Mouse (Mus musculus): ENCODE measurements around the gene Raver1.
A peak's percentile ranks its signal among the peaks of the same experiment; 100 is the strongest.
"Not testable (repeated sequence)": the region's sequence is repeated elsewhere in the genome, so short reads cannot be mapped to it uniquely, and the experiment has no call there.

Raver1 gene

DNA sequence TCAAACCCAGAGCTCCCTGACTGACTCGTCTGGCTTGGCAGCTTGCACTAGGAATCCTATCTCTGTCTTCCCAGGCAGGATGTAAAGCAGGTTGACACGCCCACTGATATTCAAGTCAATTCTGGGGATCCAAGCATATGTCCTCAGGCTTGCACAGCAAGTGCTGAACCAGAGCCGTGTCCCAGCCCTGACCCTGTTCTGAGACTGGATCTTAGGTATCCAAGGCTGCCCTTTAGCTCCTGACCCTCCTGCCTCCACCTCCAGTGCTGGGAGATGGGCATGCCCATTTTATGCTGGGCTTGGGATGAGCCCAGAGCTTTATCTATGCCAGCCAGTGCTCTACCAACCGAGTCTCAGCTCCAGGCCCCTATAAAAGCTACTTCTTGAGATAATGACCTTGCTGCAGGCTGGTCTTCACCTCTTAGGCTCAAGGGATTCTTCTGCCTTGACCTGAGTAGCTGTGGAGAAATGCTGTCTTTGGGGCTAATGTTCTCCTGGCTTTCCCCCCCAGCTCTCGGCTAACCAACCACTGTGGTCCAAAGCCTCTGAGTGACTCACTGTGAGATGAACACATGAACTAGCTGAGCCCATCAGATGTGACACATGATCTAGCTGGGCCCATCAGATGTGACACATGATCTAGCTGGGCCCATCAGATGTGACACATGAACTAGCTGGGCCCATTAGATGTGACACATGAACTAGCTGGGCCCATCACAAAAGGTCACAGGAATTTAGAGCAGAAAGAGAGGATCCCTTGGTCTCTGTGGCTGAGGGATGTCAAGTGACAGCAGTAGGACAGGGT, 14.2 kb upstream of the Raver1 start:
- no peak for DNase-seq (ENCODE audit: low spot score)

DNA sequence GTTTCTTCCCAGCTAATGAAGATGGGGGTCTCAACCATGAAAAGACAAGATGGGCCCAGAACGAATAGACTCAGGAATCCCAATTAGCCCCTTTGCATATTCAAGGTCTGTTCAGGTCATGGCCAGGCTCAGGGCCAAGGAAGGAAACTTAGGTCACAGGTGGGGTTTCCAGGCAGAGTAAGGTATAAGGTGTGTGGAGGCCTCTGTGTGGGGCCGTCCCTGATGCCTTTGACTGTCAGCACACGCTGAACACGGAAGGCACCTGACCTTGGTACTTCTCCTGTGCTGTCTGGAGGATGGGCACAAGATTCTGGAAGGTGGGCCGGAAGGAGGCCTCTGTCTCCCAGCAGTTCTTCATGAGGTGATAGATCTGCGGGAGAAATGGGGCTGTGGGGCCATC, 13.0 kb upstream of the Raver1 start:
- no peak for DNase-seq (ENCODE audit: low spot score)

DNA sequence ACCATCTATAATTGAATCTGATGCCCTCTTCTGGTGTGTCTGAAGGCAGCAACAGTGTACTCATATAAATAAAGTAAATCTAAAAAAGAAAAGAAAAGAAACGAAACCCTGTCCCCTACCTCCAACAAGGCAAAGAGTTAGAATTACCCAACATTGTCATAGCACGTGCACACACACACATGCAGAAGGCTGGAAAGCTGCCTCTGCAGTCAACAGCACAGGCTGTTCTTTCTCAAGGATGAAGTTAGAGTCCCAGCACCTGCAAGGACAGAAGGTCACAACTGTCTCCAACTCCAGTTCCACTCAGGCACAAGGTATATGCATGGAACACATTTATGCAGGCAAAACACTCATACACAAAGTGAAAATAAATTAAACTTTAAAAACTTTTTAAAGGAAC, 10.3 kb upstream of the Raver1 start:
- no peak for DNase-seq (ENCODE audit: low spot score)

DNA sequence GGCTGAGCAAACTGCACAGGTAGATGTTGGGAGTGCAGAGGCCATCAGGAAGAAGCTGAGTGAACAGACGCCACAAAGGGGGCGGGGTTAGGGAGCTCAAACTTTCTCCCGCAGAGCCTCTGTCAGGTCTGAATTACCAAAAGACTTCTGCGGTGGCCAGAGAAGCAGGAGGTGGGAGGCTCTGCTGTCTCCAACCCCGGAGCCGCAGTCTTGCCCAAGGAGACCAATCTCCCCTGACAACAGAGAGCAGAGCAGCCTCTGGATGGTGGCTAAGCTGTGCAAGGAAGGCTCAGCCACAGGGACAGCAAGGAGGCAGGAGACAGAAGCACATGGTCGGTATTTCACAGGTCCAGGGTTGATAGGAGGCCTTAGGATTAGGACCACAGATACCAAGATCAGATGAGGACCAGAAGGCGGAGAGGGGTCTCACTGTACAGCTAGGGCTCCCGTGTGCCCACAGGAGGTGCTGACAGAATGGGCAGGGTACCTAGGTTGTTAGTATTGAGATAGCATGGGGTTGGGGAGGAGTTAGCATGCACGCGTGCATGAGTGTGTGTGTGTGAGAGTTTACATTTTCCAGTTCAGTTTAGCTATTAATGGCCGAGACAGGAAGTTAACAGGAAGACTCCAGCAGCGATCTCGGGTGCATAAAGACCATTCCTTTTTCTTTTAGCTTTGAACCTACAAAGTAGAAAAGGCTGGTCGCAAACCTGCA, 8.8 kb upstream of the Raver1 start:
- DNase-seq (ENCODE audit: low spot score): no peak

DNA sequence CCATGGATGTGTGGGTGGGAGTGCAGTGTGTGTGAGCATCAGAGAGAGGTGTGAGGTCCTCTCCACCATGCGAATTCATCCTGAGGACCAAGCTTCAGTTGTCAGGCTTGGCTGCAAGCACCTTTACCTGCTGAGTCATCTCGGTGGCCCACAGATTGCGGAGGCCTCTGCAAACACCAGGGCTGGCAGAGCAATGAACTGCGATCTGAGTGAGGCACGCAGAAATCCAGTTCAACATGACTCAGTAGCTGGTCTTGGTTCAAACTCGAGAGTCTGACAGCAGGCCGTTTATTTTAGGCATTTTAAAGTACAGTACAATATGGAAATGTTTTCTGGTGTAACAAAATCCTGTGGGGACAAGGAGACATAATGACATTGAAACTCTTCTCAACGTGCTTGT, 6.0 kb upstream of the Raver1 start:
- no peak for DNase-seq (ENCODE audit: low spot score)

DNA sequence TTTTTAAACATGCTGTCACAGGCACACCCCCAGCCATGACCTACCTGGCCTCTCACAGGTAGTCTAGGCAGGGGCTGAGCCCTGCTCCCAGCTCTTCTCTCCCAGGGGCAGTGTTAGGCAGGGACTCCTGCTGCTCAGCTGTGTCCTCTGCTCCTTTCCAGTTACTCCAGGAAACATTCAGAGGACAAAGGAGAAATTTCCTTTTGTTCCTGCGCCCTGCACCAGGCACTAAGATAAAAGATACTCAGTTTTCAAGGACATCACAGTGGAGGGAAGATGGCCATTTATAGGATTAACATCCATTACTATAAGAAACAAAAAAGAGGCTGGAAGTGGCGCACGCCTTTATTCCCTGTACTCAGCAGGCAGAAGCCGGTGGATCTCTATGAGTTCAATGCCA, 4.2 kb upstream of the Raver1 start:
- no peak for DNase-seq (ENCODE audit: low spot score)

DNA sequence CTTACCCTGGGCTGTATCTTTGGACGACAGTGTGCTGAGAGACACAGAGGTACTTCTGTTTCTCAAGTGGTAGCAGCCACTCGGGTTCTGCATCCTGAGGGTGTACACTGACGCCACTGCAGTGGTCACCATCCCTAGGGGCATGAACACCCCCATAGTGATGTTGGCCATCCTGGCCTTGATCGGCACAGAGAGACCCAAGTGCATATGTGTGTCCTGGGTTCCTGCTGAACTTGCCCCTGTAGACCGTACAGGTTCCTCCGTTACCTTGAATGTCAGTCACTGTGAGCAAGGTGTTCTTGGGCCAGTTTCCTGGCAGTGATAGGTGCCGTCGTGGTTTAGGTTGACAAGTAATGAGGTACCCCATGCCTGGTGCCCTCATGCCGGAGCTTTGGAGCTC, 1.6 kb upstream of the Raver1 start:
- DNase-seq (ENCODE audit: low spot score): no peak

DNA sequence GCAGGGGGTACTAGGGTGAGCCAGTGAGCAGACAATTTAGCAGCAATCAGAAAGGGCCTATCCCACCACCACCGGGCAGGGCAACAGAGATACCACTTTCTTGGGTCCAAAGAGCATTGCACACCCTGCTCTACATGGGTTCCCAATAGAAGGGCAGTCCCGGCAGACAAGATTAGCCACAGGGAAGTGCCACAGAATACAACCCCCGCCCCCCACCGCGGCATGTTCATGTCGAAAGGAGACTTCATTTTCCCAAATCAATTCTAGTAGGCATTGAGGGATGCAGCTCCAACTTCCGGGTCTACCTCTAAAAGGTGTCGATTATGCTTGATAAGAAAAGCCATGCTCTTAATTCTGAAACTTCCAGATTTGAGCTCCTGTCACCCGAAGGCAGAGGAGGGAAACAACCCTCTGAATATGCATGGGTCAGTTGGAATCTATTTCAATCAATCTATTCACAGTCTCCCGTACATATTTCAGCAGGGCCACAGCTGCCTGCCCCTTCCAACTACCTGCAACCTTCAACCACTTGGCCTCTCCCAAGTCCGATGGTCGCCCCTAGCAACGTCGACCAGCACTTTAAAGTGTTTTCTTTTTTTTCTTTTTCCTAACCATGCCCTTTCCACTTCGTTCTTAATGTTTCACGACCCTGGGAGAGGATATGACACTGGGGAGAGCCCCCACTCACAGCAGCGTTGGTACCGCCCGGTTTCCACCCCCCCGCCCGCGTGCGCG, 669 bp downstream of the Raver1 start:
- no peak for DNase-seq (ENCODE audit: low spot score)

DNA sequence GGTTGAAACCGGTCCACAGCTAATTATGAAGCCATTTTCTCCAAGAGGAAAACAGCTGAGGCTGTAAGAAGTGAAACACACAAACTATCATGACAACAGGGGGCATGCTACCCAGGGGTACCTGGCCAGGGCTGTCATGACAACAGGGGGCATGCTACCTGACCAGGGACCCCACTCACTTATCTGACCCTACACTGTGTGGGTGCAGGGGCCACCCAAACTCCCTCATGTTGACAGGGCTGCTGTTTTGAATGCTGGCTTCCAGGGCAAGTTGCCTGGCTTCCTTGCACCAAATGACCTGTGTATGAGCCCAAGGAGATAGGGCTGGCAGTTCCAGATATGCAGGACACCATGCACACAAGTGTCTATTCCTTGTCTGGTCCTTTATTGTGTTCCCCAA, 1.3 kb downstream of the Raver1 start:
- DNase-seq (ENCODE audit: low spot score): no peak

DNA sequence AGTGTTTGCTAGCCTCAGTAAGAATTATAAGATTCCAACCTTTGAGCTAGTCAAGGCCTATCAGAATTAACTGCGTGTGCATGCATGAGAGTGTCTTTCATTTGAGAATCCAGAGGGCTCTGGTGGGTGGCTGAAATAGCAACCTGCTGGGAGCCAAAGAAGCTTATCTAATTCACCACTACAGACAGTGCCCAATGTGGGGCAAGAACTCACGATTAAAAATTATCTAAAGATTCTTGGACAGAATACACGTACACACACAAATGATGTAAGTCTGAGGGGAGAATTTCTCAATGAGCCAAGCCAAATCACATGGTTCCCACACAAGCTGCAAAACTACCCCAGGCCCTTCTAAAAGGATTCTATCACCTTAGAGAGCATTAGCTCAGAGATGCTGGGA, 8.5 kb downstream of the Raver1 start:
- no peak for DNase-seq (ENCODE audit: low spot score)

DNA sequence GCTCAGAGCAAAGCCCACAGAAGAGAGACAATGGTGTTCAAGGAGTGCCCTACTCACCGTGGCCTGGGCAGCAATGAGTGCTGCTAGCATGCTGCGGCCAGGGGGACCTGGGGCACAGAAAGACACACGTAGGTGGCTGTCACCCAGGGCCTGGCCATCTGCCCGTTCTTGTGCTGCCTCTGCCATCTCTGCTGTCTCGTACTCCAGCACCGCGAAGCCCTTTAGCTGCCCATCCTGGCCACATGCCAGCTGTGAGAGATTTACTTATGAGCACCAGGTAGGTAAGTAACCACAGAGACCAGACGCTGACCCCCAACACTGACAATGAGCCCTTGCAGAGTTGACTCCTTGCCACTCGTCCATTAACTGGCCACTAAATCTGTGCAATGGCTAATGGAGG, 10.7 kb downstream of the Raver1 start:
- DNase-seq (ENCODE audit: low spot score): no peak

DNA sequence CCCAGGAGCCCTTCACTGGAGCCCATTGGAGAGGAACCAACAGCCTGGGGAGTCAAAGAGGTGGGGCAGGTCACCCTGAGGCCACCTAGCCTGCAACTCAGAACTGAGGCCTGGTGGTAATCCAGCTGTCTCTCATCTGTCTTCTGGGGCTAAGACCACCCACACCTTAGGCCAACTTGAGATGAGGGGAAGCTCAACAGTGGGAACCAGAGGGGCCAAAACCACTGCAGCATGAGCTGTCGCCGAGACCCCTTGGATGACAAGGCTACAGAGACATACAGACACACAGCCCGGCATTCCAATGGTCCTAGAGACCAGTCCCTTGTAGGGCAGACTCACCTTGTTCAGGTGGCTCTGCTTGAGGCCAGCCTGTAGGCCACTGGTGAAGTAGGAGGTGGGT, 16.2 kb downstream of the Raver1 start:
- DNase-seq (ENCODE audit: low spot score): no peak

DNA sequence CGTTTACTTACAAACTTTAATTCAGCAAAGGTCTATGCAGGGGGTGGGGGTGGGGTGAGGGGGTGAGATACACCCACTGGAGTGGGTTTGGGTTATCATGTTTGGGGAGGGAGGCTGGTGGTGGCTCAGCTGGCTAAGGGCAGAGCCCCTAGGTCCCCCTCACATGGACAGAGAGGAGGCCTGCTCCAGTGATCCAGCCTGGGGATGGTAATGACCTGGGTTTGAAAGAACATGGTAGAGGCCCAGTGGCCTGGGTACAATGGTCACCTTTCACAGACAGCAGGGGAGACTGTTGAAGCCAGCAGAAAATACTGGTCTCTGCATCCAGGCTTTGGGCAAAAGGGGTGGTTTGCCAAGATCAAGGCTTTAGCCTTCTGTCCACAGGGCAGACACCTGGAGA, 17.6 kb downstream of the Raver1 start:
- DNase-seq (ENCODE audit: low spot score): no peak

DNA sequence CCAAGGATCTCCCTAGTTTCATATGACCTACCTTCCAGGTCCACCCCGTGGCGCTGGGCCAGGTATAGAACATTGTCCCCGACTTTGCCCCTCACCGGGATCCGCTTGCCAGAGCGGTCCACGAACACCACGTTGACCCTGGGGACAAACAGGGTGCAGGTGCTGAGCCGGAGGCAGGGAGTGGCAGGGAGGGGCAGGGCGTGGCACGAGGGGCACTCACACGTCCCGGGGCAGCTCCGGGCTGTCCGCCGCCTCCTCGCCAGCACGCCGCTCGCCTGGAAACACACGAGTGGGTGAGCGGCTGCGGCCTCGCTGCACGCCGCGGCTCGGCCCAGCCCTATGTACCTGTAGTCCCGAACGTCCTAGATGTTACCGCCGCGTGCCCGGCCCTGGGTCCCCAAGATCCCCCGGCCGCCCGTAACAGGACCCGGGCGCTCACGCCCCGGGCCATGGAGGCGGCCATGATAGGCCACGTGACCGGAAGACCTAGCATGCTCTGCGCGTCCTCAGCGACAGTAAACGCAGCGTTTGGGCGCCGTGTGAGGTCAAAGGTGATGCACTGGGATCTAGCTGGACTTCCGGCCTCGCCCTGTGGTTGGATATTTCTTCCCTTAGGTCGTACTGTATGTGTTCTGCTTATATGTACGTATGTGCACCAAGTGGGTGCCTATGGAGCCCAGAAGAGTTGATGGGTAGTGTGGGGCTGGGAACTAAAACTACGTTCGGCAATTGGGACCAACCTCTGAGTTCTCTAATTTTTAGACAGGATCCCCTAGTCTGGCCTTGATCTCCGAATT, 18.6 kb downstream of the Raver1 start, which contains the start of the genes Gm49373 and Fdx1l:
Gene Gm49373, minus strand, starts transcription at position 53 of the 797 bp plus-strand sequence.
Gene Fdx1l, minus strand, starts transcription at position 571 of the 797 bp plus-strand sequence.
- DNase-seq (ENCODE audit: low spot score): peak; percentile 87

DNA sequence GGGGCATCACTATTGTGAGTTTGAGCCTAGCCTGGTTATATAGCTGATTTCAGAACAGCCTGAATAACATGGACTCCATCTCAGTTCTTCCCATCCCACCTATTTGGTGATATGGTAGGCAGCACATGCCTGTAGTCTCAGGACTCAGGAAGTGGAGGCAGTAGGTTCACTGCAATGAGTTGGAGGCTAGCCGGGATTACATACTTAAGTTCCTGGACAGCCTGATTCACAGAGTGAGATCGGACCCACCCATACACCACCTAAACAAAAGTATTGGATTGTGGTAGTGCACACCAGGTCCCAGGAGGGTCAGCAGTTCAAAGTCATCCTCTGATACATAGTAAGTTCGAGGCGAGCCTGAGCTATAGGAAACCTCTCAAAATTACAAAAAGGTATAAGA, 19.2 kb downstream of the Raver1 start:
- no peak for DNase-seq (ENCODE audit: low spot score)

DNA sequence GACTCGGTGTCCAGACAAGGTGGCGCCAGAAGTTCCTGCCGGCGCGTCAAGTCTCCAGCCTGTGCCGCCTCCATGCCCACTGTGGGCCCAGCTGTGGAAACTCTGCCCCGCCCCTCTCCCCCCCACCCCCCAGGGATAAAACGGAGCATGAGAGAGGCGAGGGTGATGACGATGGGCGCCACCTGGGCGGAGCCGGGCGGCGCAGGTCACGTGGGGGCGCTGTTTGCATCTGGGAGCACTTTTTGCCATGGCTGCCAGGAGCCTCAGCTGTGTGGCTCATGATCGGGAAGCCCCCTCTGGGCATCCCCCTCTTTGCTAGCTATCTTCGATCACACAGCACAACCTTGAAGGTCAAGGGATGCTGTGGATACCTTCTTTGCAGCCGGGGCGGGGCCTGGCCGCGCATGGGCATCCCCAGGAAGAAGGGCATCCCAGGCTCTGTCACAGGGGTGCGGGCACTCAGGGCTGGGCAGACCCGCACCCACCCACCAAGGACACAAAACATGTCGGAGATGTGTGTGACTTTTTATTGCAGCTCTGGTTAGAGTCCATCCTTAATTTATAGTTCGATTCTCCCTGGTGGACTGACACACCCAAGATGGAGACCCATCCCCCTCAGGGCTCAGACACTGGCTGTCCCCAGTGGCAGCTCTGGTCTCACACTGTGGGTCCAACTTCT, 24.7 kb downstream of the Raver1 start, which contains the start of gene Zglp1:
Gene Zglp1, minus strand, starts transcription at position 88 of the 679 bp plus-strand sequence.
- peak; percentile 70 for DNase-seq (ENCODE audit: low spot score)

DNA sequence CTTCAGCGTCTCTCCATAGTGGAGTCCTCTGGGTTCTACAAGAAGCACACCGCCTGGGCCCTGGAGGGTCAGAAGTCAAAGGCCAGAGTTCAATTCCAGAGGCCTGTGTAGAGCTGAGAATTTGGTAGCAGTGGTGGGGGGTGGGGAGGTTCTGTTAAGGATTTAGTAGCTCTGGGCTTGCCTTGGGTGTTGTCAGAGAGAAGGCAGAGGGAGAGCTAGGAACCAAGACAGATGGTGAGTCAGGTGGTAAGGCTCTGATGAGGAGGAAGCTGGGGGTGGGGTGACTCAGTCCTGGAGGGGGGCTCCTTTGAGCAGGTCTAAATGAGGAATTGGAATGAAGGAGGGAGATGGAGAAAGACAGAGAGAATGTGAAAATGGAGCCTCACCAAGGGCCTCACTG, 28.9 kb downstream of the Raver1 start:
- no peak for DNase-seq (ENCODE audit: low spot score)

DNA sequence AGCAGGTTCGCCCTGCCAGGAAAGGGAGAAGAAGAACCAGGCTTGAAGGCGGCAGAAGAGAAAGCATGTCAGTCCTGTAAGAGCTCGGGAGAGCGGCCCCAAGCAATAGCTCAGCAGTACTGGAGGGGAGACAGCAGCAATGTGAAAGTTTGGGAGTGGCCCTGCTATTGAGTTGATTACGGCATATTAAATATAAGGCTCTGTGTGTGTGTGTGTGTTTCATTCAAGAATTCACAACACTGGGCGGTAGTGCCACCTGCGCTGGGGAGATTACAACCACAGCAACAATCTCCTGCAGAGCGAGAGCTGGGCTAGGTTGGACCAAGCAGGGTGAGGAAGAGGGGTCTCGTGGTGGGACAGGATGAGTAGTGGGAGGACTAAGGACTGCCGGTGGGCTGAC, 40.2 kb downstream of the Raver1 start:
- no peak for DNase-seq (ENCODE audit: low spot score)

DNA sequence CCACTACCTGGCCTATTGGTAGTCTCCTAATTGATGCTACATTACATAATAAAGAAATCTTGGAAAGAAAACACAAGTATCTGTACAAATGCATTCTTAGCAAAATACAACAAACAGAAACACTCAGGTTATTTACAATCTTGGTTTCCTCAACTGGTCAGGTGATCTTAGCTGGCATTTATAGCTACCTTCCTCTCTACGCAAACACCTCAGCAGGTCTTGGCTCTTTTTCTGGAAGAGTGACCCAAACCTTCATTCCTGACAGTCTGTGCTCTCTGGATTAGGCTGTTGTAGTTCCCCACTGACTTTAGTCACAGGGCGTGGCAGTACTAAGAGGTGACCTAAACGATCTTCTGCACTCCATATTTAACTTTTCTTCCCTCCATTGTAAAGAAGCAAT, 46.6 kb downstream of the Raver1 start:
- no peak for DNase-seq (ENCODE audit: low spot score)

DNA sequence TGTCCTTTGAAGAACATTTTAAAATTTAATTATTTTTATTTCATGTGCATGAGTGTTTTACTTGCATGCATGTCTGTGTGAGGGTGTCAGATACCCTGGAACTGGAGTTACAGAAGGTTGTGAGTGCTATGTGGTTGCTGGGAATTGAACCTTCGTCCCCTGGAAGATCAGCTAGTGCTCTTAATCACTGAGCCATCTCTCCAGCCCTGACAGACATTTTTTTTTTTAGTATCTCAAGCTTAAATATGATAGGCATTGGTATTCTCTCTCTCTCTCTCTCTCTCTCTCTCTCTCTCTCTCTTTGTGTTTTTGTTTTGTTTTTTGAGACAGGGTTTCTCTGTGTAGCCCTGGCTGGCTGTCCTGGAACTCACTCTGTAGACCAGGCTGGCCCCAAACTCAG, 47.0 kb downstream of the Raver1 start:
- DNase-seq (ENCODE audit: low spot score): not testable (repeated sequence)

DNA sequence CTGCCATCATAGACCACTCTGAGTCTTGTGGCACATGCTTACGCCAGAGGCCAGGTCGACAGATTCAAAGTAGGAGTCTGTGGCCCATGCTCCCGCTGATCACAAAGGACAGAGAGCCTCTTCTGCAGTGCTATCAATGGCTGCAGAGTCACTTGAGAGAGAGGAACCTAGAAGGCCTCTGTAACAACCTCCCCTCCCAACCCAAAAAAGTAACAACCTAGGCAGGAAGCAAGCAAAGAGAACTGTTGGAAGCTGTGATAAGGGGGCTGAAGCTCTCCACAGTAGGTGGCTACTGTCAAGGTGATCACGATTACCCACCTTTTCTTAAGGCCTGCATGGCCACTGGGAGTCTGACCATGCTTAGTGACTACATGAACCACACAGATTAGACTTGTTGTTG, 48.2 kb downstream of the Raver1 start:
- DNase-seq (ENCODE audit: low spot score): no peak

Measured in testis, postnatal 14 days (tissue).